ENCODE assay signal across 8 mouse cellular contexts in the genomic region with DNA sequence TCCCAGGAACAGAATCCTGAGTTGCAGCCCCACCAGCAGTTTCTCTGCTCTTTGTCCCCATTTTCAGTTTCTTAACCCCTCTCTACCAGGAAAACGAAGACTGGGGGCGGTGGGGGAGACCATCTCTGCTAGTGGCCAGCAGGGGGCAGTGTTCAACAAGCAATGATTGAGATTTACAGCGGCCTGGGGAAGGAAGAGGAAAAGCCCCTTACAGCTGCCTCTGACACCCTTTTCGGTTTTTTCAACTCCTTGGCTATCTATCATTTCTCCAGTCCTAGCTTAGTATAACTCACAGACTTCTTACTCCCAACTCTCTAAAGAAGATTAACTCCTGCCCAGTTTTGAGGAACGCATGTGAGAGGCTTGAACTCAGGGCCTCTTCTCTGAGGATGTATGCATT. TPM values are rescaled to one million over a fixed set of nuclear protein-coding genes. Genes with fewer than 3 reads are reported as not detected.
A peak's percentile ranks its signal among the peaks of the same experiment; 100 is the strongest.
DNase-seq lines count a peak whose midpoint lies in the region; ATAC-seq and TF ChIP-seq lines count a peak whose summit lies in the region.

No protein-coding gene starts in this region.

- peak; percentile 75 for ATAC-seq in forebrain, postnatal 0 days
- ATAC-seq in hindbrain, embryonic 14.5 days (ENCODE audit: low FRiP score): peak; percentile 26
- ATAC-seq in midbrain, postnatal 0 days (ENCODE audit: low FRiP score): peak; percentile 35; the same call in 1 of the 2 replicates
- ATAC-seq in stomach, embryonic 15.5 days (ENCODE audit: insufficient read depth, low FRiP score, low read depth): 0 out of 2 replicates have a peak, but pooled peaks have one; percentile 9

- H3K4me1 ChIP-seq in cerebellum, adult 2 months (ENCODE audit: control insufficient read depth, insufficient read depth, low read length): no peaks in the 10 kb centered on the region
- H3K4me1 ChIP-seq in forebrain, postnatal 0 days (ENCODE audit: insufficient read depth): no peaks in the 10 kb centered on the region
- H3K4me1 ChIP-seq in hindbrain, embryonic 14.5 days (replicated peaks; ENCODE audit: control insufficient read depth, insufficient read depth, low read length): peaks cover 17% of the 10 kb centered on the region
- no peaks in the 10 kb centered on the region for H3K4me1 ChIP-seq in midbrain, postnatal 0 days (ENCODE audit: insufficient read depth, low read length)
- H3K4me1 ChIP-seq in stomach, embryonic 15.5 days: no peaks in the 10 kb centered on the region

- WGBS in cerebellum, adult 2 months: 17% methylated on average over 5 of the region's 5 CpGs
- WGBS in forebrain, postnatal 0 days: 12% methylated on average over 5 of the region's 5 CpGs
- WGBS in hindbrain, embryonic 14.5 days: 12% methylated on average over 5 of the region's 5 CpGs
- 9% methylated on average over 5 of the region's 5 CpGs for WGBS in midbrain, postnatal 0 days
- 8% methylated on average over 5 of the region's 5 CpGs for WGBS in stomach, embryonic 15.5 days

- no peaks in the 10 kb centered on the region for H3K9me3 ChIP-seq in forebrain, postnatal 0 days (ENCODE audit: low read length)
- H3K9me3 ChIP-seq in hindbrain, embryonic 14.5 days (ENCODE audit: control insufficient read depth, low read length): no peaks in the 10 kb centered on the region
- no peaks in the 10 kb centered on the region for H3K9me3 ChIP-seq in midbrain, postnatal 0 days (ENCODE audit: low read length)
- H3K9me3 ChIP-seq in stomach, embryonic 15.5 days: no peaks in the 10 kb centered on the region

- no peak overlapping the region for H3K27ac ChIP-seq in cerebellum, adult 2 months (ENCODE audit: insufficient read depth, low read length)
- H3K27ac ChIP-seq in forebrain, postnatal 0 days (ENCODE audit: low read depth, low read length): no peak overlapping the region
- no peak overlapping the region for H3K27ac ChIP-seq in hindbrain, embryonic 14.5 days
- H3K27ac ChIP-seq in midbrain, postnatal 0 days (ENCODE audit: low read depth, low read length): no peak overlapping the region
- H3K27ac ChIP-seq in stomach, embryonic 15.5 days: no peak overlapping the region

- H3K9ac ChIP-seq in forebrain, postnatal 0 days: no peak overlapping the region
- H3K9ac ChIP-seq in hindbrain, embryonic 14.5 days: no peak overlapping the region
- no peak overlapping the region for H3K9ac ChIP-seq in midbrain, postnatal 0 days (replicated peaks; ENCODE audit: low read length, poor library complexity, severe bottlenecking)
- no peak overlapping the region for H3K9ac ChIP-seq in stomach, embryonic 15.5 days

- peak; percentile 24 to 30 for DNase-seq in urinary bladder, adult 18-20 months (ENCODE audit: low spot score in 2 of 2)
- DNase-seq in urinary bladder, postnatal 10 days (ENCODE audit: low spot score): no peak
- DNase-seq in cerebellum, adult 2 months: peak; percentile 49 to 65
- peak; percentile 91 for DNase-seq in forebrain, postnatal 0 days
- peak; percentile 86 for DNase-seq in hindbrain, embryonic 14.5 days (ENCODE audit: low spot score)
- peak; percentile 82 for DNase-seq in left cerebral cortex, postnatal 4 days
- DNase-seq in midbrain, postnatal 0 days (ENCODE audit: low spot score): peak; percentile 89

- no peak for TF ChIP-seq POLR2A in cerebellum, adult 2 months (IDR thresholded peaks at IDR 0.05; ENCODE audit: borderline replicate concordance, insufficient read depth, low read length)

- peak; percentile 81 for TF ChIP-seq CTCF in cerebellum, adult 2 months (IDR thresholded peaks at IDR 0.05; ENCODE audit: borderline replicate concordance, insufficient read depth, low read depth, low read length)
- peak; percentile 90 for TF ChIP-seq CTCF in forebrain, postnatal 0 days (IDR thresholded peaks at IDR 0.05; ENCODE audit: low read depth)
- TF ChIP-seq CTCF in midbrain, postnatal 0 days (IDR thresholded peaks at IDR 0.05): peak; percentile 90

- H3K4me2 ChIP-seq in forebrain, postnatal 0 days (ENCODE audit: low read depth): no peak overlapping the region
- H3K4me2 ChIP-seq in hindbrain, embryonic 14.5 days (replicated peaks): no peak overlapping the region
- H3K4me2 ChIP-seq in midbrain, postnatal 0 days (ENCODE audit: low read depth, low read length, poor library complexity, severe bottlenecking): no peak overlapping the region
- no peak overlapping the region for H3K4me2 ChIP-seq in stomach, embryonic 15.5 days

- no peaks in the 10 kb centered on the region for H3K36me3 ChIP-seq in forebrain, postnatal 0 days (ENCODE audit: insufficient read depth)
- no peaks in the 10 kb centered on the region for H3K36me3 ChIP-seq in hindbrain, embryonic 14.5 days (replicated peaks; ENCODE audit: control insufficient read depth, insufficient read depth)
- H3K36me3 ChIP-seq in midbrain, postnatal 0 days (ENCODE audit: insufficient read depth, low read length): no peaks in the 10 kb centered on the region
- no peaks in the 10 kb centered on the region for H3K36me3 ChIP-seq in stomach, embryonic 15.5 days

- intact Hi-C loops in left cerebral cortex, postnatal 4 days (cut with DNase I): no loop called here

- H3K4me3 ChIP-seq in cerebellum, adult 2 months (replicated peaks; ENCODE audit: insufficient read depth, low read depth, low read length): no peak overlapping the region
- H3K4me3 ChIP-seq in forebrain, postnatal 0 days (ENCODE audit: low read depth, low read length): no peak overlapping the region
- no peak overlapping the region for H3K4me3 ChIP-seq in hindbrain, embryonic 14.5 days (replicated peaks; ENCODE audit: low read length)
- no peak overlapping the region for H3K4me3 ChIP-seq in midbrain, postnatal 0 days (ENCODE audit: low read depth, low read length)
- H3K4me3 ChIP-seq in stomach, embryonic 15.5 days (replicated peaks): no peak overlapping the region

- H3K27me3 ChIP-seq in cerebellum, adult 2 months (ENCODE audit: control insufficient read depth, insufficient read depth, low read length): no peaks in the 10 kb centered on the region
- no peaks in the 10 kb centered on the region for H3K27me3 ChIP-seq in forebrain, postnatal 0 days (ENCODE audit: insufficient read depth, low read length)
- H3K27me3 ChIP-seq in hindbrain, embryonic 14.5 days (ENCODE audit: control insufficient read depth, insufficient read depth, low read length): no peaks in the 10 kb centered on the region
- H3K27me3 ChIP-seq in midbrain, postnatal 0 days (ENCODE audit: insufficient read depth, low read length): no peaks in the 10 kb centered on the region
- no peaks in the 10 kb centered on the region for H3K27me3 ChIP-seq in stomach, embryonic 15.5 days (replicated peaks)

RNA-seq across cellular contexts. Expression of a gene that starts 10.4 kb away (rescaled TPM):
- polyA plus RNA-seq in cerebellum, adult 2 months (2012; rRNA removed): 0.05 and 0.07 TPM in 2 replicates
- total RNA-seq in forebrain, postnatal 0 days (2014; rRNA removed): 0.95 and 1.0 TPM in 2 replicates
- polyA plus RNA-seq in forebrain, postnatal 0 days (2015; fragmentation: Nextera tagmentation; extraction: Ambion mirVana): 0.20 and 0.47 TPM in 2 replicates
- 2.7 and 3.6 TPM in 2 replicates for polyA plus RNA-seq in hindbrain, embryonic 14.5 days (2014; fragmentation: Nextera tagmentation; extraction: Ambion mirVana)
- total RNA-seq in left cerebral cortex, postnatal 4 days (2021): under 1 TPM; 0.32 to 0.44 TPM
- 0.38 and 3.6 TPM in 2 replicates for total RNA-seq in midbrain, postnatal 0 days (2014; rRNA removed)
- polyA plus RNA-seq in midbrain, postnatal 0 days (2015; fragmentation: Nextera tagmentation; extraction: Ambion mirVana): 0.12 TPM in 1 of 2 replicates, not detected in the other
- polyA plus RNA-seq in stomach, embryonic 15.5 days (2015; fragmentation: Nextera tagmentation; extraction: Ambion mirVana): not detected in 2 replicates

RNA-seq across cellular contexts. Expression of a gene that starts 18.7 kb away (rescaled TPM):
- polyA plus RNA-seq in cerebellum, adult 2 months (2012; rRNA removed): 10.5 and 13.1 TPM in 2 replicates
- 47.2 and 63.4 TPM in 2 replicates for total RNA-seq in forebrain, postnatal 0 days (2014; rRNA removed)
- polyA plus RNA-seq in forebrain, postnatal 0 days (2015; fragmentation: Nextera tagmentation; extraction: Ambion mirVana): 35.3 and 37.3 TPM in 2 replicates
- 48.9 and 49.5 TPM in 2 replicates for polyA plus RNA-seq in hindbrain, embryonic 14.5 days (2014; fragmentation: Nextera tagmentation; extraction: Ambion mirVana)
- total RNA-seq in left cerebral cortex, postnatal 4 days (2021): 10 to 100 TPM; 62.0 to 65.3 TPM
- total RNA-seq in midbrain, postnatal 0 days (2014; rRNA removed): 85.8 and 115 TPM in 2 replicates
- polyA plus RNA-seq in midbrain, postnatal 0 days (2015; fragmentation: Nextera tagmentation; extraction: Ambion mirVana): 43.1 and 44.2 TPM in 2 replicates
- polyA plus RNA-seq in stomach, embryonic 15.5 days (2015; fragmentation: Nextera tagmentation; extraction: Ambion mirVana): 9.9 and 11.3 TPM in 2 replicates

RNA-seq across cellular contexts. Expression of a gene that starts 35.4 kb away (rescaled TPM):
- 125 and 131 TPM in 2 replicates for polyA plus RNA-seq in cerebellum, adult 2 months (2012; rRNA removed)
- total RNA-seq in forebrain, postnatal 0 days (2014; rRNA removed): 199 and 241 TPM in 2 replicates
- polyA plus RNA-seq in forebrain, postnatal 0 days (2015; fragmentation: Nextera tagmentation; extraction: Ambion mirVana): 127 and 151 TPM in 2 replicates
- 161 and 193 TPM in 2 replicates for polyA plus RNA-seq in hindbrain, embryonic 14.5 days (2014; fragmentation: Nextera tagmentation; extraction: Ambion mirVana)
- total RNA-seq in left cerebral cortex, postnatal 4 days (2021): 100 to 1,000 TPM; 195 to 198 TPM
- 207 and 225 TPM in 2 replicates for total RNA-seq in midbrain, postnatal 0 days (2014; rRNA removed)
- 149 and 155 TPM in 2 replicates for polyA plus RNA-seq in midbrain, postnatal 0 days (2015; fragmentation: Nextera tagmentation; extraction: Ambion mirVana)
- 190 and 220 TPM in 2 replicates for polyA plus RNA-seq in stomach, embryonic 15.5 days (2015; fragmentation: Nextera tagmentation; extraction: Ambion mirVana)

RNA-seq across cellular contexts. Expression of a gene that starts 35.7 kb away (rescaled TPM):
- polyA plus RNA-seq in cerebellum, adult 2 months (2012; rRNA removed): 84.3 and 89.3 TPM in 2 replicates
- total RNA-seq in forebrain, postnatal 0 days (2014; rRNA removed): 61.9 and 73.1 TPM in 2 replicates
- 77.1 and 93.9 TPM in 2 replicates for polyA plus RNA-seq in forebrain, postnatal 0 days (2015; fragmentation: Nextera tagmentation; extraction: Ambion mirVana)
- polyA plus RNA-seq in hindbrain, embryonic 14.5 days (2014; fragmentation: Nextera tagmentation; extraction: Ambion mirVana): 106 and 111 TPM in 2 replicates
- 10 to 100 TPM; 80.0 to 85.3 TPM for total RNA-seq in left cerebral cortex, postnatal 4 days (2021)
- 70.3 and 78.7 TPM in 2 replicates for total RNA-seq in midbrain, postnatal 0 days (2014; rRNA removed)
- polyA plus RNA-seq in midbrain, postnatal 0 days (2015; fragmentation: Nextera tagmentation; extraction: Ambion mirVana): 93.3 and 93.7 TPM in 2 replicates
- 114 and 133 TPM in 2 replicates for polyA plus RNA-seq in stomach, embryonic 15.5 days (2015; fragmentation: Nextera tagmentation; extraction: Ambion mirVana)

Comparison
In these comparisons a context has a peak if more than half of its experiments do, and no peak if none do; other contexts are left out.
1. ATAC-seq: peak in every context shown above with its lines; median percentile 75 in forebrain, postnatal 0 days; 35 in midbrain, postnatal 0 days; 26 in hindbrain, embryonic 14.5 days; 9 in stomach, embryonic 15.5 days.